Mouse (Mus musculus) hindbrain, embryonic 14.5 days (tissue): ENCODE measurements around the gene Zfp111. TPM values are rescaled to one million over a fixed set of nuclear protein-coding genes. Genes with fewer than 3 reads are reported as not detected.

Experiments used
- ATAC-seq: fragments of 200-750 bp; cut with Nextera tagmentation; 2 replicates; pipeline ENCODE4 v1.8.0; 2017; ENCODE audit warnings: moderate number of reproducible peaks, mild to moderate bottlenecking, moderate TSS enrichment, moderate library complexity; ENCODE audit not compliant: low FRiP score
- DNase-seq: peaks from one replicate; pipeline ENCODE4 v3.0.0-alpha.2; 2015; ENCODE audit warnings: low spot score
- H3K27ac ChIP-seq: fragments of 300-500 bp; sonication (generic); 2 replicates; pipeline ENCODE4 v1.5.1; 2014; ENCODE audit warnings: mild to moderate bottlenecking, moderate library complexity
- H3K27me3 ChIP-seq: fragments of 300-500 bp; sonication (generic); 2 replicates; pipeline ENCODE4 v1.6.1; 2014; ENCODE audit warnings: mild to moderate bottlenecking, low read length, mixed read lengths; ENCODE audit not compliant: control insufficient read depth, insufficient read depth
- H3K36me3 ChIP-seq: fragments of 300-500 bp; sonication (generic); replicated peaks from 2 replicates; pipeline ENCODE4 v1.6.1; 2014; ENCODE audit not compliant: control insufficient read depth, insufficient read depth
- H3K4me1 ChIP-seq: fragments of 300-500 bp; sonication (generic); replicated peaks from 2 replicates; pipeline ENCODE4 v1.6.1; 2014; ENCODE audit warnings: antibody characterized with exemption, low read length, mixed read lengths; ENCODE audit not compliant: control insufficient read depth, insufficient read depth
- H3K4me2 ChIP-seq: fragments of 300-500 bp; sonication (generic); replicated peaks from 2 replicates; pipeline ENCODE4 v1.6.1; 2014; ENCODE audit warnings: mild to moderate bottlenecking, moderate library complexity
- H3K4me3 ChIP-seq: fragments of 300-500 bp; sonication (generic); replicated peaks from 2 replicates; pipeline ENCODE4 v1.5.1; 2014; ENCODE audit warnings: mild to moderate bottlenecking, low read length
- H3K9ac ChIP-seq: fragments of 300-500 bp; sonication (generic); 2 replicates; pipeline ENCODE4 v1.6.1; 2014
- H3K9me3 ChIP-seq: fragments of 300-500 bp; sonication (generic); 2 replicates; pipeline ENCODE4 v1.6.1; 2016; ENCODE audit warnings: low read length; ENCODE audit not compliant: control insufficient read depth
- WGBS: fragments of 180-500 bp; shearing (Covaris S2); extraction: QIAGEN DNeasy Blood & Tissue Kit; methylation state at CpG from one replicate; pipeline ENCODE4 v1.1.7; 2014; 5-methylcytosine and 5-hydroxymethylcytosine counted together
- polyA plus RNA-seq: library from polyadenylated mRNA; unstranded; fragments of >200 nt; fragmentation: Nextera tagmentation; extraction: Ambion mirVana; gene quantifications from 2 replicates; pipeline ENCODE4 v1.2.1, GENCODE M21; 2014

Gene Zfp111
- polyA plus RNA-seq, 1 experiment from 2014 or later = 4.0 TPM

GRCm38 (mm10) chr7:24207488-24208261, 3.6 kb downstream of the Zfp111 start:
- peak; percentile 90 for ATAC-seq
- WGBS = 13% methylated on average over 24 of the region's 24 CpGs
- DNase-seq = peak; percentile 87

DNA sequence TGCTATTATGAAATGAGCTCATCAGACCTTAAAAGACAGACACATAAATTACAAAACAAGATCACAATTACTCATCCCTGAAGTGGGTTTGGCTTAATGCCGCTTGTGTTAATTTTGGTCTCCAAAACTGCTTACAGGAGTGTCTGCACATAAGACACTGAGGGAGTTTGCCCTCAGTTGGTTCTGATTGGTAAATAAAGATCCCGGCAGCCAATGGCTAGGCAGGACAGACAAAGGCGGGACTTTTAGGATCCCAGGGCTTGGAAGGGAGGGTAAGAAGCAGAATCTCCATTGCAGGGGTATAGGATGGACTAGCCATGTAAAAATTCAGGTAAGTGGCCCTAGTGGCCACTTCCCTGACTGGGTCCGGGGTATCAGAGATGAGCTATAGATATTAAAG, 14.3 kb downstream of the Zfp111 start:
- Histone ChIP-seq H3K4me2 (no peak overlapping the region), H3K9ac (no peak overlapping the region), H3K9me3 (peaks cover 16% of the 10 kb centered on the region; the same call in 1 of the 2 replicates), H3K4me3 (no peak overlapping the region), H3K27ac (no peak overlapping the region), H3K27me3 (no peaks in the 10 kb centered on the region), H3K36me3 (peaks cover 67% of the 10 kb centered on the region), H3K4me1 (no peaks in the 10 kb centered on the region)
- DNase-seq (no peak), ATAC-seq (no peak)
- WGBS = 97% methylated on average over 4 of the region's 4 CpGs

More at GRCm38 (mm10) chr7:24207488-24208261, 3.6 kb downstream of the Zfp111 start:
- Histone ChIP-seq H3K27me3 (no peaks in the 10 kb centered on the region), H3K4me1 (0 out of 2 replicates have a peak, but pooled peaks cover 3% of the 10 kb centered on the region), H3K4me3 (peak overlapping the region; percentile 57), H3K27ac (no peak overlapping the region), H3K9me3 (no peaks in the 10 kb centered on the region), H3K4me2 (peak overlapping the region; percentile 65), H3K36me3 (peaks cover 25% of the 10 kb centered on the region), H3K9ac (peak overlapping the region; percentile 79)

DNA sequence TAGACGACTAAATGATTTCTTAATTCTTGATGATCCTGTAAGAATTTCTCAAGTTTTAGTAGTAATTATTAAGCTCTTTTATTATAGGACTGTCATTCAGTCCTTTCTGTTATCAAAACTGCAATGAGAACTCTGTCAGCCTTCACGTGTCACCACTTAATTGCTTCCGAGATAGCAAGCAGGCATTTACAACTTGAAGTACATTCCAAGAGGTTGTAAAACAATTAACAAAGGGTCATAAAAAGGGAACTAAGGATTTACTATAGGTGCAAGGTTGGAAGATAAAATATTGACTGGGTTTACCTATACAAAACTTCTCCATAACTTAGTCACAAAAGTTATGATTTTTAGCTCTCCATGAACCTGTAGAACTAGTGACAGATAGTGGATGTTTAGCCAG, 18.1 kb downstream of the Zfp111 start:
- Histone ChIP-seq H3K27me3 (no peaks in the 10 kb centered on the region), H3K36me3 (peaks cover 35% of the 10 kb centered on the region), H3K4me2 (no peak overlapping the region), H3K4me1 (no peaks in the 10 kb centered on the region), H3K9me3 (peaks cover 11% of the 10 kb centered on the region; the same call in 1 of the 2 replicates), H3K9ac (no peak overlapping the region), H3K4me3 (no peak overlapping the region), H3K27ac (no peak overlapping the region)
- ATAC-seq (no peak), DNase-seq (no peak)
- WGBS = 96% methylated on average over 3 of the region's 3 CpGs

- ATAC-seq (no peak), DNase-seq (no peak)
- H3K9me3 ChIP-seq = peaks cover 9% of the 10 kb centered on the region; the same call in 1 of the 2 replicates
- no peaks in the 10 kb centered on the region for H3K4me1 ChIP-seq
- no peak overlapping the region for H3K4me2 ChIP-seq
- 90% methylated on average over 2 of the region's 2 CpGs for WGBS
- H3K9ac ChIP-seq = no peak overlapping the region
- no peak overlapping the region for H3K4me3 ChIP-seq
- no peaks in the 10 kb centered on the region for H3K27me3 ChIP-seq
- peaks cover 20% of the 10 kb centered on the region; the same call in 1 of the 2 replicates for H3K36me3 ChIP-seq
- no peak overlapping the region for H3K27ac ChIP-seq
Measured at GRCm38 (mm10) chr7:24191361-24191760, 19.9 kb downstream of the Zfp111 start.

- Histone ChIP-seq H3K4me1 (no peaks in the 10 kb centered on the region), H3K27ac (no peak overlapping the region), H3K9me3 (peaks cover 9% of the 10 kb centered on the region; the same call in 1 of the 2 replicates), H3K36me3 (peaks cover 15% of the 10 kb centered on the region; the same call in 1 of the 2 replicates), H3K4me2 (no peak overlapping the region), H3K9ac (no peak overlapping the region), H3K4me3 (no peak overlapping the region), H3K27me3 (no peaks in the 10 kb centered on the region)
- 88% methylated on average over 5 of the region's 5 CpGs for WGBS
- no peak for ATAC-seq
- DNase-seq = no peak
Measured at GRCm38 (mm10) chr7:24189571-24189944, 21.7 kb downstream of the Zfp111 start.

DNA sequence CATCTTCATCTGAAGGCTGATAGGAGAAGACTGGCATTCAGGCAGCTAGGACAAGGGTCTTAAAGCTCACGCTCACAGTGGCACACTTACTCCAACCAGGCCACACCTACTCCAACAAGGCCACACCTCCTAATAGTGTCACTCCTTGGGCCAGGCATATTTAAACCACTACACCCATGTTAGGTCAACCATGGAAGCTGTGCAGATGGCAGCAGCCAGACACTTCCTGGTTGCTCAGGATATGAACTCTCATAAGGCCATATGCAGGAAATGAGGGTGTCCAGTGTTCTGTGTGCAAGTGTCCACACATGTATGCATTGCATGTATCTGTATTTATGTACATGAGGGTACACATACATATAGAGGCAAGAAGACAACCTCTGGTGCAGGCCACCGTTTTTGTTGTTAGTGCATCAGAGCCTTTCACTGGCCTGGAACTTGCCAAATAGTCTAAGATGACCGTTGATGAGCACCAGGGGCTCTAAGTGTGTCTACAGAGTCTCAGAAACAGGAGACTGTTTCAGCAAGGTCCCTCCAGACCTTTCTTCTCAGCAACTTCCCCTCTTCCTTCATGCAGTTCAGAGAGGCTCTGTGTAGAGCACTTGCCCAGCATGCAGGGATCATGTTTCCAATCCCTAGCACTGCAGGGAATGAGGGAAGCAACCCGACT, 22.2 kb downstream of the Zfp111 start:
- Histone ChIP-seq H3K9ac (no peak overlapping the region), H3K4me2 (no peak overlapping the region), H3K27me3 (no peaks in the 10 kb centered on the region), H3K9me3 (peaks cover 6% of the 10 kb centered on the region; the same call in 1 of the 2 replicates), H3K4me3 (no peak overlapping the region), H3K27ac (no peak overlapping the region), H3K36me3 (peaks cover 9% of the 10 kb centered on the region; the same call in 1 of the 2 replicates), H3K4me1 (no peaks in the 10 kb centered on the region)
- 75% methylated on average over 4 of the region's 4 CpGs for WGBS
- no peak for ATAC-seq
- DNase-seq = no peak

DNA sequence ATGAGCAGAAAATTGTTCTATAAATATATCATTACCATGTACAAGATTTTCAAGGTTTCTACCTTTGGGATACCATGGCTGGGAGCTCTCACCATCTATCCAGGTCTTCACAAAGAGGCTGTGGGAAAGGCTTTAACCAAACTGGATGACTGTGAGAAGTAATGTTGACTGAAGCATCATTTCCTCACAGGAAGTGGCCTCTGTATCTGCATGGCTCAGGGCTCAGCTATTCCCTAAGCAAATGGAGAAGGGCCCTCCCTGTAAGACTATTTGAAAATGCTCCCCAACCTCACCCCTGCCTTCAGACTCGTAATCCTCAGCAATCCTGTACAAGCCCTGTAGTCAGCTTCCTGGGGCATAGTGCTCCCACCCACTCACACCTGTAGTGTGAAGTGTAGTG, 23.6 kb downstream of the Zfp111 start:
- Histone ChIP-seq H3K9ac (no peak overlapping the region), H3K4me3 (no peak overlapping the region), H3K27me3 (no peaks in the 10 kb centered on the region), H3K9me3 (no peaks in the 10 kb centered on the region), H3K27ac (no peak overlapping the region), H3K4me2 (no peak overlapping the region), H3K36me3 (no peaks in the 10 kb centered on the region), H3K4me1 (no peaks in the 10 kb centered on the region)
- ATAC-seq (no peak), DNase-seq (no peak)
- 79% methylated on average over 1 of the region's 1 CpGs for WGBS

DNA sequence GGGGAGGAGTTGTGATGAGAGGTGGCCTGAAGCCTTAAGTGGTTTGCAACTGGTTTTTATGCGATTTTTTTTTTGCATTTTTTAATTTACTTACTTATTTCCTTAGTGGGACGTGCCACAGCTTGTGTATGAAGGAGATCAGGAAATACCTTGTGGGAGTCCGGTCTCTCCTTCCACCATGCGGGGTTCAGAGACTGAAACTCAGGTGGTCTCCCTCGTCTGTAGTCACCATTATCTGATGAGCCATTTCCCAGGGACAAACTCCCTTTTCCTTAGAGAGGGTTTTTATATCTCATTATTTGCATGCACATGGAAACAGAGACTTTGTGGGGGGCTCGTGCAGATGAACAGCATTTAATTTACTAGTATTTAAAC, 35.9 kb downstream of the Zfp111 start:
- peak overlapping the region; percentile 50 for H3K4me2 ChIP-seq
- peak overlapping the region; percentile 66; the same call in 1 of the 2 replicates for H3K9ac ChIP-seq
- H3K9me3 ChIP-seq = no peaks in the 10 kb centered on the region
- WGBS = 65% methylated on average over 6 of the region's 6 CpGs
- no peaks in the 10 kb centered on the region for H3K4me1 ChIP-seq
- H3K27me3 ChIP-seq = no peaks in the 10 kb centered on the region
- no peak for DNase-seq
- H3K36me3 ChIP-seq = no peaks in the 10 kb centered on the region
- H3K27ac ChIP-seq = no peak overlapping the region
- no peak for ATAC-seq
- peak overlapping the region; percentile 48 for H3K4me3 ChIP-seq

- peak within 1 kb of the TSS; percentile 66 for H3K9ac ChIP-seq
- peak; percentile 83 for DNase-seq
- no peaks in the 10 kb centered on the region for H3K36me3 ChIP-seq
- H3K4me2 ChIP-seq = peak within 1 kb of the TSS; percentile 50
- WGBS = 12% methylated on average over 23 of the region's 23 CpGs
- H3K9me3 ChIP-seq = no peaks in the 10 kb centered on the region
- peak; percentile 90 for ATAC-seq
- H3K4me3 ChIP-seq = peak within 1 kb of the TSS; percentile 48
- H3K4me1 ChIP-seq = no peaks in the 10 kb centered on the region
- 0 out of 2 replicates have a peak within 1 kb of the TSS, but pooled peaks have one; percentile 60 for H3K27ac ChIP-seq
- H3K27me3 ChIP-seq = no peaks in the 10 kb centered on the region
Measured at GRCm38 (mm10) chr7:24174618-24175336, 36.5 kb downstream of the Zfp111 start, which contains the start of gene Zfp114. Gene Zfp114 (plus strand): TSS chr7:24175060.
